Mouse (Mus musculus) MEL (cell line): ENCODE results near the gene Gnl1. TPM values are rescaled to one million over a fixed set of nuclear protein-coding genes. Genes with fewer than 3 reads are reported as not detected.

Experiments
- DNase-seq: peaks from one replicate; pipeline ENCODE4 v3.0.0; 2011; ENCODE audit warnings: low read depth, low spot score
- H3K27ac ChIP-seq: 2 replicates; pipeline ENCODE4 v1.5.1; 2012; ENCODE audit warnings: low read depth, mild to moderate bottlenecking, control low read depth, low read length, moderate library complexity; ENCODE audit not compliant: control insufficient read depth
- H3K27me3 ChIP-seq, 2 experiments: fragments of 150-350 bp in 1 of 2; sonication (generic) in 1 of 2; 2 replicates each; pipeline ENCODE4 v1.6.1; 2012; ENCODE audit warnings: low read length in 2 of 2, mild to moderate bottlenecking in 2 of 2, improper control_type of control experiment in 1 of 2, moderate library complexity in 1 of 2; ENCODE audit not compliant: insufficient read depth in 2 of 2, control insufficient read depth in 1 of 2
- H3K36me3 ChIP-seq, 2 experiments: 2 replicates each; pipeline ENCODE4 v1.6.1; 2012 to 2014; ENCODE audit warnings: low read length in 2 of 2, improper control_type of control experiment in 1 of 2, inconsistent platforms in 1 of 2, mild to moderate bottlenecking in 1 of 2; ENCODE audit not compliant: insufficient read depth in 2 of 2, control insufficient read depth in 1 of 2
- H3K4me1 ChIP-seq, 2 experiments: fragments of 150-350 bp in 1 of 2; sonication (generic) in 1 of 2; 2 replicates each; pipeline ENCODE4 v1.6.1; 2012; ENCODE audit warnings: low read length in 2 of 2, improper control_type of control experiment in 1 of 2, mild to moderate bottlenecking in 1 of 2; ENCODE audit not compliant: insufficient read depth in 2 of 2, control insufficient read depth in 1 of 2
- H3K4me3 ChIP-seq, 2 experiments: fragments of 150-350 bp in 1 of 2; sonication (generic) in 1 of 2; 2 replicates each; pipeline ENCODE4 v1.5.1; 2012; ENCODE audit warnings: low read depth in 2 of 2, low read length in 2 of 2, mild to moderate bottlenecking in 2 of 2, moderate library complexity in 2 of 2, control low read depth in 1 of 2, improper control_type of control experiment in 1 of 2; ENCODE audit not compliant: control insufficient read depth in 1 of 2, insufficient read depth in 1 of 2
- H3K79me2 ChIP-seq: 2 replicates; pipeline ENCODE4 v1.6.1; 2012; ENCODE audit warnings: mild to moderate bottlenecking, low read length, moderate library complexity; ENCODE audit not compliant: control insufficient read depth, poor library complexity, insufficient read depth
- H3K9ac ChIP-seq: 2 replicates; pipeline ENCODE4 v1.6.1; 2012; ENCODE audit warnings: low read depth, mild to moderate bottlenecking, control low read depth, low read length, moderate library complexity; ENCODE audit not compliant: control insufficient read depth, poor library complexity, severe bottlenecking
- H3K9me3 ChIP-seq: fragments of 150-350 bp; sonication (generic); replicated peaks from 2 replicates; pipeline ENCODE4 v1.6.1; 2012; ENCODE audit warnings: mild to moderate bottlenecking, low read length, improper control_type of control experiment, moderate library complexity; ENCODE audit not compliant: insufficient read depth
- CTCF ChIP-seq, 3 experiments: IDR thresholded peaks in 2 of 3; conservative IDR thresholded peaks in 1 of 3; 2 replicates each; pipeline ENCODE4 v1.5.1; 2011 to 2012; ENCODE audit warnings: low read length in 3 of 3, low read depth in 2 of 3, mild to moderate bottlenecking in 2 of 3, improper control_type of control experiment in 1 of 3, inconsistent platforms in 1 of 3, mixed read lengths in 1 of 3, moderate library complexity in 1 of 3; ENCODE audit not compliant: control insufficient read depth in 1 of 3, insufficient read depth in 1 of 3, poor library complexity in 1 of 3, severe bottlenecking in 1 of 3
- EP300 ChIP-seq, 2 experiments: IDR thresholded peaks; 2 replicates each; pipeline ENCODE4 v1.6.1; 2011; ENCODE audit warnings: improper control_type of control experiment in 2 of 2, low read length in 2 of 2, low read depth in 1 of 2, mild to moderate bottlenecking in 1 of 2
- MAX ChIP-seq: IDR thresholded peaks from 2 replicates; pipeline ENCODE4 v1.6.1; 2011; ENCODE audit warnings: low read length, improper control_type of control experiment
- MEF2A ChIP-seq: IDR thresholded peaks from 2 replicates; pipeline ENCODE4 v1.6.1; 2014; ENCODE audit warnings: low read depth, mild to moderate bottlenecking, inconsistent platforms, low read length, improper control_type of control experiment; ENCODE audit not compliant: poor library complexity, insufficient replicate concordance, severe bottlenecking; ENCODE audit errors: extremely low read depth
- MYC ChIP-seq: IDR thresholded peaks from 2 replicates; pipeline ENCODE4 v1.6.1; 2011; ENCODE audit warnings: low read depth, mild to moderate bottlenecking, low read length, improper control_type of control experiment, moderate library complexity
- NRF1 ChIP-seq: IDR thresholded peaks from 2 replicates; pipeline ENCODE4 v1.6.1; 2014; ENCODE audit warnings: low read depth, mild to moderate bottlenecking, inconsistent platforms, low read length, improper control_type of control experiment, moderate library complexity; ENCODE audit not compliant: poor library complexity, insufficient read depth, severe bottlenecking
- POLR2AphosphoS5 ChIP-seq: IDR thresholded peaks from 2 replicates; pipeline ENCODE4 v1.6.1; 2012; ENCODE audit warnings: low read depth, borderline replicate concordance, mild to moderate bottlenecking, inconsistent platforms, low read length, moderate library complexity, mixed read lengths
- UBTF ChIP-seq: IDR thresholded peaks from 2 replicates; pipeline ENCODE4 v1.6.1; 2012; ENCODE audit warnings: low read depth, mild to moderate bottlenecking, inconsistent platforms, low read length, improper control_type of control experiment, moderate library complexity, borderline replicate concordance; ENCODE audit not compliant: insufficient read depth
- ZC3H11A ChIP-seq: IDR thresholded peaks from 2 replicates; pipeline ENCODE4 v1.6.1; 2012; ENCODE audit warnings: low read depth, mild to moderate bottlenecking, inconsistent platforms, low read length, improper control_type of control experiment
- ZKSCAN1 ChIP-seq: IDR thresholded peaks from 2 replicates; pipeline ENCODE4 v1.6.1; 2012; ENCODE audit warnings: low read depth, mild to moderate bottlenecking, inconsistent platforms, low read length, improper control_type of control experiment, moderate library complexity
- ZMIZ1 ChIP-seq: IDR thresholded peaks from 2 replicates; pipeline ENCODE4 v1.6.1; 2012; ENCODE audit warnings: low read depth, mild to moderate bottlenecking, inconsistent platforms, low read length, improper control_type of control experiment, moderate library complexity
- polyA plus RNA-seq, 2 experiments: library from polyadenylated mRNA; stranded (reverse) in 1 of 2; unstranded in 1 of 2; fragments of >175 nt in 1 of 2; fragments of >200 nt in 1 of 2; gene quantifications; 2 replicates each; pipeline versions ENCODE4 v1.2.1 to v1.2.4; 2012; ENCODE audit warnings: low replicate concordance in 2 of 2, low read depth in 1 of 2; ENCODE audit not compliant: insufficient read length in 2 of 2, insufficient read depth in 1 of 2, missing spikeins in 1 of 2
- total RNA-seq: library from RNA; depleted of rRNA; stranded (reverse); fragments of 300-350 nt; gene quantifications from 2 replicates; pipeline ENCODE4 v1.2.3, GENCODE M21; 2012

The Gnl1 gene
- total and polyA plus RNA-seq, 3 experiments = 57.1 to 98.5 TPM; not detected in 1

DNA sequence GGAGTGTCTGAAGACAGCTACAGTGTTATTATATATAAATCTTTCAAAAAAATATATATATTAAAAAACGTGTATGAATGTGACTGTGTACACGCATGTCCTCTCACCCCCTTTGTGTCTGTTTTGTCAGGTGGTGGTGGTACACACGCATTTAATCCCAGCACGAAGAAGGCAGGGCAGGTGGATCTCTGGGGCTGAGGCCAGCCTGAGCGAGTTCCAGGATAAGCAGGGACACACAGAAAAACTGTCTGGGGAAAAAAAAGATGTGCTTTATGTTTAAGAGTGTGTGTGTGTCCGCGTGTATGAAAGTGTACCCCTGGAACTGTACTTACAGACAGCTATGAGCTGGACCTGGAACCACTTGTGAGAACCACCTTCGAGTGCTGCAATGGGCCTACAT is 25.0 kb upstream of the Gnl1 start:
- Histone ChIP-seq H3K36me3 (peaks cover 0 to 5% of the 10 kb centered on the region in 2 experiments; a peak in 2 of 4 replicates), H3K27ac (no peak overlapping the region), H3K9me3 (no peaks in the 10 kb centered on the region), H3K4me3 (no peak overlapping the region), H3K79me2 (no peaks in the 10 kb centered on the region), H3K27me3 (no peaks in the 10 kb centered on the region), H3K9ac (no peak overlapping the region), H3K4me1 (no peaks in the 10 kb centered on the region)
- DNase-seq = no peak
- TF ChIP-seq MAX (no peak), ZMIZ1 (no peak)

DNA sequence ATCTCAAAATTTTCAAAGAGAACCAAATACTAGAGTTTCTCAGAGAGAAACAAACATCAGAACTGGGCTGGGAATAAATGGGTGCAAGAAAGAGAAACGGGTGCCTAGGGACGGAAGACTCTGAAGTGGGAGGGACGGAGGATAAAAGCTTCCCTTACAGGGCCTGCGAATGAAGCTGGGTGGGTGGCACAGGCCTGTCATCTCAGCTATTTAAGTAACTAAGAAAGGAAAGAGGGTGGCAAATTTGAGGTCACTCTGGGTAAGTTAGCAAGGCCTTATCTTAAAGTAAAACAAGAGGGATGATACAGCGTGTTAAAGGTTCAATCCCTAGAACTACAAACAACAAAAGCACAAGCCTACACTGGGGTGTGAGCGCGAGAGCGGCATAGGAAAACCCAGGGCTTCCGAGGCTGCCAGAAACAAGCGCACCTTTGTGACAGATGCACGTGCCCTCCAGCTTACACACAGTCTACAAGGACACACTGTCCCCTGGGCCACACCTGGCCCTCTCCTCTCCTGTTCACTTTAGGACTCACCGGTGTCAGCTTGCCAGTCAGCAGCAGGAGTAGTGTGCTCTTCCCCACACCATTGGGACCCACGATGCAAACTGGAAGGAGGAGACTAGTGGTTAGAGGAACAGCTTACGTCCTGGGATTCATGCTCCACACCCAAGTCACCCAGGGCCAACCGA is 21.0 kb upstream of the Gnl1 start:
- Histone ChIP-seq H3K9me3 (no peaks in the 10 kb centered on the region), H3K27ac (no peak overlapping the region), H3K4me1 (no peaks in the 10 kb centered on the region), H3K36me3 (peaks cover 0 to 10% of the 10 kb centered on the region in 2 experiments; a peak in 2 of 4 replicates), H3K27me3 (no peaks in the 10 kb centered on the region), H3K4me3 (no peak overlapping the region), H3K79me2 (0 out of 2 replicates have a peak, but pooled peaks cover under 1% of the 10 kb centered on the region), H3K9ac (no peak overlapping the region)
- no peak for DNase-seq
- TF ChIP-seq CTCF (IDR thresholded peaks at IDR 0.05 in 2 of 3, conservative IDR thresholded peaks at IDR 0.05 in 1 of 3; ENCODE audit: control insufficient read depth in 1 of 3, insufficient read depth in 1 of 3, low read depth in 2 of 3, low read length in 3 of 3, poor library complexity in 1 of 3, severe bottlenecking in 1 of 3) (no peak), POLR2AphosphoS5 (no peak), UBTF (no peak), NRF1 (no peak), ZC3H11A (no peak), MAX (no peak), MEF2A (no peak), EP300 (IDR thresholded peaks at IDR 0.05; ENCODE audit: low read depth in 1 of 2, low read length in 2 of 2) (no peak), MYC (no peak), ZKSCAN1 (no peak)
- TF ChIP-seq, all 39 proteins: peak for 0

DNA sequence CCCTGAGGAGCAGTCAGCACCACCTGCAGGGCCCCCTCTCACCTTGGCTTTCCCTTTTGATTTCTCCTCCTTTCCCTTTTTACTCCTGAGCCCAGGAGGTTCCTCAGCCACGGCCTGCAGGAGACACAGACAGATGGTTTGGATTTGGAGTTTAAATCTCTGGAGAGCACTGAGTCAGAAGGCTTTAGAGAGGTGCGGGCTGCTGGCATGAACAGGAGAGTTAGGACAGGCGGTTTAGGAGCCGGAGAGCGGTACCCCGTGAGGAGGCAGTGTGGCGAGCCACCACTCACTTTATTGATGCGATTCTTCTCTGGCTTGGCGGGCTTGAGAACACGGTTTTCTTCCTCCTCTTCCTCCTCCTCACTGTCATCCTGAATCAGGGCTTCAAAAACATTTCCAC is 16.4 kb upstream of the Gnl1 start:
- Histone ChIP-seq H3K27ac (no peak overlapping the region), H3K27me3 (no peaks in the 10 kb centered on the region), H3K9ac (no peak overlapping the region), H3K79me2 (peaks cover 30% of the 10 kb centered on the region), H3K4me1 (peaks cover 0 to 12% of the 10 kb centered on the region in 2 experiments; a peak in 3 of 4 replicates), H3K36me3 (peaks cover 17% of the 10 kb centered on the region in 2 experiments), H3K9me3 (no peaks in the 10 kb centered on the region), H3K4me3 (no peak overlapping the region)
- no peak for TF ChIP-seq MYC
- DNase-seq = no peak
